8 mouse cellular contexts compared by ENCODE assay signal in the genomic region with DNA sequence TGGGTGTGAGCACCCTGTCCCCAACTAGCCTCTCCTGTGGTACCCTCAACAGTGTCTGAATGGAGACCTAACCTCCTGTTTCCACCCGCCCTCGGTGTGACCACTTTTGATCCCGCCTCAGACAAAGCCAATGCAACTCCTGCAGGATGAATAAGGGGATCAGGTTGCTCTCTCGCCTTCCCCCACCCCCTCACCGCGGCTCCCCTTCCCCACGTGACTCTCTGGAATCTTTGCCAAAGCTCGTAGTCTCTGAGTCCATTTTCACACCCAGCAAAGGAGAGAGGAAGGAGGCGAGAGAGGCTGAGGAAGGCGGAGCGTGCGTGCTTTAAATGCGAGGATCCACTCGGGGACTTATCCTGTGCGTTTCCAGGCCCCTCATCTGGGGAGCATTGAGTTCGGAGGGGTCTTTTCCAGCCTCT. TPM values are rescaled to one million over a fixed set of nuclear protein-coding genes. Genes with fewer than 3 reads are reported as not detected.
A peak's percentile ranks its signal among the peaks of the same experiment; 100 is the strongest.
DNase-seq lines count a peak whose midpoint lies in the region; ATAC-seq lines count a peak whose summit lies in the region.

A gene (plus strand): TSS at position 389 of the 419 bp plus-strand sequence.

- WGBS in forebrain, embryonic 15.5 days = under 1% methylated on average over 16 of the region's 16 CpGs
- under 1% methylated on average over 16 of the region's 16 CpGs for WGBS in kidney, embryonic 15.5 days
- WGBS in liver, embryonic 13.5 days (ENCODE audit: insufficient replicate concordance) = 2% methylated on average over 16 of the region's 16 CpGs

- H3K4me1 ChIP-seq in forebrain, embryonic 15.5 days = peaks cover 20% of the 10 kb centered on the region
- H3K4me1 ChIP-seq in kidney, embryonic 15.5 days = peaks cover 26% of the 10 kb centered on the region
- H3K4me1 ChIP-seq in liver, embryonic 13.5 days (replicated peaks) = 0 out of 2 replicates have a peak, but pooled peaks cover 8% of the 10 kb centered on the region

- H3K4me2 ChIP-seq in forebrain, embryonic 15.5 days (replicated peaks) = peak within 1 kb of the TSS; percentile 99
- H3K4me2 ChIP-seq in kidney, embryonic 15.5 days = peak within 1 kb of the TSS; percentile 80
- peak within 1 kb of the TSS; percentile 56 for H3K4me2 ChIP-seq in liver, embryonic 13.5 days

- H3K9ac ChIP-seq in forebrain, embryonic 15.5 days (replicated peaks) = peak within 1 kb of the TSS; percentile 60
- H3K9ac ChIP-seq in kidney, embryonic 15.5 days = peak within 1 kb of the TSS; percentile 68
- H3K9ac ChIP-seq in liver, embryonic 13.5 days = peak within 1 kb of the TSS; percentile 10

- ATAC-seq in forebrain, embryonic 15.5 days (replicated peaks) = peak; percentile 76
- ATAC-seq in kidney, embryonic 15.5 days (replicated peaks; ENCODE audit: low FRiP score) = peak; percentile 62
- ATAC-seq in liver, embryonic 13.5 days (ENCODE audit: low read depth) = 0 out of 2 replicates have a peak, but pooled peaks have one; percentile 15

- no peaks in the 10 kb centered on the region for H3K36me3 ChIP-seq in forebrain, embryonic 15.5 days
- H3K36me3 ChIP-seq in kidney, embryonic 15.5 days = peaks cover 4% of the 10 kb centered on the region; the same call in 1 of the 2 replicates
- H3K36me3 ChIP-seq in liver, embryonic 13.5 days = no peaks in the 10 kb centered on the region

- peak within 1 kb of the TSS; percentile 66 for H3K27ac ChIP-seq in forebrain, embryonic 15.5 days (replicated peaks)
- H3K27ac ChIP-seq in kidney, embryonic 15.5 days = peak within 1 kb of the TSS; percentile 94
- no peak within 1 kb of the TSS for H3K27ac ChIP-seq in liver, embryonic 13.5 days

- H3K4me3 ChIP-seq in forebrain, embryonic 15.5 days = peak within 1 kb of the TSS; percentile 74
- peak within 1 kb of the TSS; percentile 78 for H3K4me3 ChIP-seq in kidney, embryonic 15.5 days (replicated peaks)
- H3K4me3 ChIP-seq in liver, embryonic 13.5 days (replicated peaks) = peak within 1 kb of the TSS; percentile 56

- H3K9me3 ChIP-seq in forebrain, embryonic 15.5 days = no peaks in the 10 kb centered on the region
- H3K9me3 ChIP-seq in kidney, embryonic 15.5 days (replicated peaks) = no peaks in the 10 kb centered on the region
- no peaks in the 10 kb centered on the region for H3K9me3 ChIP-seq in liver, embryonic 13.5 days (replicated peaks)

- DNase-seq in heart, adult 18-20 months = peak; percentile 3 to 13
- no peak for DNase-seq in heart, adult 8-10 months (ENCODE audit: low spot score)
- DNase-seq in WW6 (ENCODE audit: low read depth, low spot score) = peak; percentile 31
- no peak for DNase-seq in liver, embryonic 13.5 days
- peak; percentile 34 for DNase-seq in retina, postnatal 7 days (ENCODE audit: low read depth, low spot score)
- DNase-seq in B cell, adult 2 months = no peak

- H3K27me3 ChIP-seq in forebrain, embryonic 15.5 days = no peaks in the 10 kb centered on the region
- no peaks in the 10 kb centered on the region for H3K27me3 ChIP-seq in kidney, embryonic 15.5 days
- H3K27me3 ChIP-seq in liver, embryonic 13.5 days = peaks cover 56% of the 10 kb centered on the region

RNA-seq across cellular contexts. Expression of the gene that starts here (rescaled TPM):
- 1 to 10 TPM; 1.0 to 1.6 TPM for total RNA-seq in heart, adult 18-20 months (2021)
- 1 to 10 TPM in 3 of 4 experiments, under 1 TPM in 1; 0.73 to 2.6 (median 1.9) TPM for total RNA-seq in heart, adult 8-10 months (2022)
- polyA plus RNA-seq in forebrain, embryonic 15.5 days (2015; fragmentation: Nextera tagmentation; extraction: Ambion mirVana) = 4.4 and 5.1 TPM in 2 replicates
- polyA plus RNA-seq in kidney, embryonic 15.5 days (2015; fragmentation: Nextera tagmentation; extraction: Ambion mirVana) = 35.3 and 36.4 TPM in 2 replicates
- polyA plus RNA-seq in liver, embryonic 13.5 days (2015; fragmentation: Nextera tagmentation; extraction: Ambion mirVana) = 1.2 and 1.7 TPM in 2 replicates

Comparison
In these comparisons a context has a peak if more than half of its experiments do, and no peak if none do; other contexts are left out.
1. DNase-seq: peak in heart, adult 18-20 months (2 of 2), WW6 (single experiment) and retina, postnatal 7 days (single experiment); none in heart, adult 8-10 months (single experiment), liver, embryonic 13.5 days (single experiment) and B cell, adult 2 months (0 of 2).
2. ATAC-seq: peak in every context shown above with its lines; median percentile 76 in forebrain, embryonic 15.5 days; 62 in kidney, embryonic 15.5 days; 15 in liver, embryonic 13.5 days.
3. H3K9ac ChIP-seq: peak in every context shown above with its lines; median percentile 68 in kidney, embryonic 15.5 days; 60 in forebrain, embryonic 15.5 days; 10 in liver, embryonic 13.5 days.
4. Peak in every context shown above with its lines, with median percentiles within 50 percentile points of each other: H3K4me2 ChIP-seq and H3K4me3 ChIP-seq.